Mouse (Mus musculus): ENCODE measurements around the gene Gnat1. TPM values are rescaled to one million over a fixed set of nuclear protein-coding genes. Genes with fewer than 3 reads are reported as not detected.

Gnat1 gene
- total RNA-seq, 2 experiments from 2014 or later: not detected

- peak; percentile 88 for DNase-seq
These were observed 3.7 kb downstream of the Gnat1 start for GRCm38 (mm10) chr9:107675671-107676301.

- DNase-seq: no peak
These were observed 4.7 kb downstream of the Gnat1 start for GRCm38 (mm10) chr9:107674609-107675429.

DNA sequence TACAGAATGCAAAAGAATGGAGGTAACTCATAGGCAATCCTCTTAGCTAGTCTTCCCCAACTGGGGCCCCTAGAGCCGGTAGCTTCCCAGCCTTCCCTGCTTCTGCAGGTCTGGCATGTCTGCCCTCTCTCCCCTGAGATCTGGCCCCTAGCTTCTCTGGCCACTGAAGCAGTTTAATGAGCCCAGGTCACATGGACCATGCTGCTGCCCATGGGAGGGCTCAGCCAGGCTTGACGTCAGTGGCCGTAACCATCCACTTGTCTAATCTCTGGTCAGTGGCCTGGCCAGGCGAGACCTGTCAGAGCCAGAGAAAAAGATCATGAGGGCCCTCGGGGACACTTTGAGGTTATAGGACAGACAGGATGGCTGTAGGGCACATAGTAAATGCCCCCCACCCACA is 9.3 kb downstream of the Gnat1 start:
- DNase-seq: peak; percentile 74

GRCm38 (mm10) chr9:107669480-107669945 is 10.0 kb downstream of the Gnat1 start, which contains the start of gene Slc38a3:
Gene Slc38a3 (minus strand): TSS chr9:107669530.
- no peak for DNase-seq

DNA sequence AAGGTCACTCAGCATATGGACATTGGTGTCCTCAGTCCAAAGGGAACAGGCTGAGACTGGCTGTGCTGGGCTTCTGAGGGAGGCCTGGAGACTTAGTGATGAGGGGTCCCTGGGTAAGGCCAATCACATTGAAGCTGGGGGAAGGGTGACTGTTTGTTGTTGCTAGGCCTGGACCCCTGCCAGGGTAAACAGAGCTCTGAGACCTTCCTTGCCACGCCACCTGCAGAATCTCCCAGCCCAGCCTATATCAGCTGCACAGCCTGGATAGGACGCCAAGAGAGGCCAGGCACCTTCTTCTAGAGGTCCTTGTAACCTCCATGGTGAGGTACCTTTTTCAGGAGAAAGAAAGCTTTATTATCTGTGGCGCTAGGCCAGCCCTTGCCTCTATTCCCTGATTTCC is 10.6 kb downstream of the Gnat1 start:
- DNase-seq: no peak

DNA sequence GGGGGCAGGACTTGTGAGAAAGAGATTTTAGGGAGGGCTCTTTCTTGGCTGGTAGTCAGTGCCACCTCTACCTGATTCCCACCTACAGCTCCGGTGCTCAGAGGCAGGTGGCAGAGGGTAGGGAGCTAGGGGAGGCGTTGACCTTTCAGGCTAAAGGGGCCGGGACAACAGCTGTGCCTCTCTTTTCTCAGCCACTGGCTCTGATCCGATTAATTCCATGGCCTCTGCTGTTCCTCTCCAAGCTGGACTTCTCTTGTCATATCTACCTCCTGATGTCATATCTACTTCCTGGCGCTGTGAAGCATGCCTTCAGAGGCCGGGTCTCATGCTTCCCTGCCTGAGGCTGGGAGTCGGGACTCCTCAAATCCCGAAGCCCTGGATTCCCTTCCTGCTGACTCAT is 11.5 kb downstream of the Gnat1 start:
- no peak for DNase-seq

- DNase-seq: peak; percentile 79
These were observed 12.3 kb downstream of the Gnat1 start for GRCm38 (mm10) chr9:107667219-107667618.

- peak; percentile 65 for DNase-seq
These were observed 12.7 kb downstream of the Gnat1 start for GRCm38 (mm10) chr9:107666751-107667205.

DNA sequence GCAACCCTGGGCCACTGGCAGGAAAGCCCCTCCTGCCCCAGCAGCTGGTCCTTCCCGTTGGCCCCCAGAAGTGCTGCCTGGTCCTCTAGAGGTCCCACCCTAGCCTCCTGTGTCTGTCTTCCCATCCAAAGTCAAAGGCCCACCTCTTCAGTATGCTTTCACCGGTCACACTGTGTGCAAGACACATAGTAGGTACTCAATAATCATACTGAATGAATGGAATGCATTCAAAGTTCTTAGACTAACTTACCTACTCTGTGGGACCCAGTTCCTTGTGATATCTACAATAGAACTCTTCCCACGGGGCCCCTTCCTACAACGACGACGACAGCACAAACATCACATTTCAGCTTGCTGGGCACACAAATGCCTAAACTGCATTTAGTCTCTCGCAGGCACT is 14.2 kb downstream of the Gnat1 start:
- DNase-seq: no peak

- DNase-seq: no peak
These were observed 16.0 kb downstream of the Gnat1 start for GRCm38 (mm10) chr9:107663525-107663924.

DNA sequence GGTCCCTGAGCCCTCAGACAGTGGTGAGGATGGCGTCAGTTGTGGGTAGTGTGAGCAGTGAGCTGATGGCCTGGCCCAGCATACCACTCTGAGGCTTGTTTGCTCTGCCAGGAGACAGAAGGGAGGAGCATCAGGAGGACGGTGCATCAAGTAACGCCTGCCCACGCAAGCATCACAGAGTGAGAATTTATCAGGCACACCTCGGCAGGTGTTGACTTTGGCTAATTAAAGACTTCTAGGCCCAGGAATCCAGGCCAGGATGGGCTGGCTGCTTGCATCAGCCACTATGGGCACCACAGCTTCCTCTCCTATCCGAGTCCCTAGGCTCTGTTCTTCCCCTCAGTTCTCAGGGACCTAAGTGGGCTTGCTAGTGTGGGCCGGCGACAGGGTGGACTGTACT is 17.2 kb downstream of the Gnat1 start:
- DNase-seq: no peak

- DNase-seq: no peak
These were observed 18.7 kb downstream of the Gnat1 start for GRCm38 (mm10) chr9:107660777-107661176.

GRCm38 (mm10) chr9:107659961-107660360 is 19.6 kb downstream of the Gnat1 start:
- DNase-seq: no peak

DNA sequence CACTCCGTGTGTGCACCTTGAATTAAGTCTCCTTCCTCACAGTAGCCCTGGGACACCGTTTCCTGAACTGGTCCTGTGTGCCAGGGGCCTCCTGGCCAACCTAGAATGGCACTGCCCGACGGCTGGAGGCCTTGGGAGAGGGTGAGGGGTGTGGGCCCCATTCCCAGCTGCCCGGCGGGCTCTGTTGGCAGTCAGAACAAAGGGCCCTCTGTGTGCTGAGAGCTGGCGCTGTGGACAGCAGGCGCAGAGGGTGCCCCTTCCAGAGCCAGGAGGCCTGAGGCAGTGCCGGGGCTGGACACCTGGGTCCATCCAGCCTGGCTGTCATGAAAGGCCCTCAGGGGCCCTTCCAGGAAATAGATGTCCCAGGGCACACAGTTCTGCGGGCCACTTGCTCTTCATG is 20.0 kb downstream of the Gnat1 start:
- no peak for DNase-seq

DNA sequence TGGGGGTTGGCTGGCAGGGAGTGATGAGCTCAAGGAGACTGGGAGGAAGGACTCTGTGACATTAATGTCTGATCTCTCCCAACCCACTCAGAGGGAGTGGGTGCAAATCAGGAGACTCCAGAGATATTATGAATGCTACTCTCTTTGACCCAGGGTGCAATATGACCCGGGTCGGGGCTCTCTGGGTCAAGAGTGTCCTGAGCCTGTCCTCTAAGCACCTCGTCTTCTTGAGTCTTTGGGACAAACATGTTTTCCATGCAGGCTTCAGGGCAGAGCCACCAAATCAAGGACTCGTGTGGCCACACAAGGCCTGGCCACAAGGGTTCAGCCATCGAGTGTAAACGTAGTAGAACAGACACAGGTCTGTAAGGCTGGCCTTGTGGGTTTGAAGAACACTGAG is 21.4 kb downstream of the Gnat1 start:
- no peak for DNase-seq

- DNase-seq: no peak
These were observed 22.4 kb downstream of the Gnat1 start for GRCm38 (mm10) chr9:107657144-107657543.

DNA sequence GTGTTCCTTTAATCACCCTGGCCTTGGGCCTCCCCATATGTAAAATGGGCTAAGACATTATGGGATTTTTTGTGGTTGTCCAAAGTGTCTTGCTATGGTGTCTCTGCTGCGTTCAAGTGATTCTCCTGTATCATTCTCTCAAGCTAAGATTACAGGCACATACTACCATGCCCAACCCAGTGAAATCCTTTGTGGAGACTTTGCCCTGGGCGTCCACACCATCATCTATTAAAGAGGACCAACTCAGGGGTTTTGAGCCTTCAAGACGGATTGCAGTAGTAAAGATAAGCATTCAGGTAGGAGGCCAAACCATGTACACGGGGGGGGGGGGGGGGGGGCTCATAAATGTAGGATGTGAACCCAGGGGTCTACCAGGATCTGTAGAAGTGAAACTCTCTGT is 24.9 kb downstream of the Gnat1 start:
- DNase-seq: no peak

DNA sequence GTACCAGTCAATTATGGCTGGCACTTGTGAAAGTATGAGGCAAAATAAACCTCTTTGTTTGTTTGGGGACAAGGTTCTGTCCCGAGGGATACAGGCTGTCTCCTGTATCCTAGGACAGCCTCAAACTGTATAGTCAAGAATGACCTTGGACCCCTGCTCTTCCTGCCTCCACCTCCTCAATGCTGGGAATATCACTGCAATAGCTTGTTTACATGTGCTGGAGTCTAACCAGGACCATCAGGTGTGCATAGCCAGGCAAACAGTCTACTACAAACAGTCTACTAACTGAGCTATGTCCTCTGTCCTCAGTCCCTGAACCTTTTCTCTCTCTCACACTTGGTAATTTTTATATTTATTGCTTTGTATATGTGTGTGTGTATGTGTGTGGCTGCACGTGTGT is 26.0 kb downstream of the Gnat1 start:
- no peak for DNase-seq

GRCm38 (mm10) chr9:107650708-107651481 is 28.6 kb downstream of the Gnat1 start:
- no peak for DNase-seq

DNA sequence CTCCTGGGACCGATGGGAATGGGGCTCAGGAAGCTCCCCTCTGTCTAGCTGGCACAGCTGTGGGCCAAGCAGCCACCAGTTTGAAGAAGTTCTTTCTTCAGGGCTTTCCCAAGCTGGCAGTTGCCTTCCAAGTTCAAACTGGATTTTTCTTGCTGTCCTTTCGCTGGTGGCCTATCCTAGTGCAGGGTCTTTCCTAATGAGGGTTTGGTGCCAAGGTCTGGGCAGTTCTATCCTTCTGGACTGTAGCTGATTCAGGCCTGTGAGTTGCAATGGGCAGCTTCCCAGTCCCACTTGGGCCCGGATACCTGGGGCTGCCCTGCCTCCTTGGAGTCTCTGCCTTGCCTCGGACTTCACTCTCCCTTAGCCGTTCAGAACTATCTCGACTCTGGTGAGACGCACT is 29.3 kb downstream of the Gnat1 start:
- no peak for DNase-seq

DNA sequence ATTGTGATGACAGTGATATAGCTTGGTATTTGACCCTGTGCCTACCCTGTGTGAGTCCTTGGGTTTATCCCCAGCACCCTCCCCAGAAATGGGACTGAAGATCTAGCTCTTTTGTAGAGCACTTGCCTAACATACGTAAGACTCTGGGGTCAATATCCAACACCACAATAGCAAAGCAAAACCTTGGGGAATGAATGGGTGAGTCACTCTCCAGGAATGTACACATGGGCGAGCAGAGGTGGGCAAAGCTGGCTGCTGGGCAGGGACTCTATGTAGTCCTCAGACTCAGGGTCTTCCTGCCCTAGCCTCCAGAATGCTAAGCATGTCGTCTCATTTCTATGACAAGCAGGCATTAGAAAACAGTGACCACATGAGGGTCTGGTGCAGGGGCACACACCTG is 30.7 kb downstream of the Gnat1 start:
- no peak for DNase-seq

DNA sequence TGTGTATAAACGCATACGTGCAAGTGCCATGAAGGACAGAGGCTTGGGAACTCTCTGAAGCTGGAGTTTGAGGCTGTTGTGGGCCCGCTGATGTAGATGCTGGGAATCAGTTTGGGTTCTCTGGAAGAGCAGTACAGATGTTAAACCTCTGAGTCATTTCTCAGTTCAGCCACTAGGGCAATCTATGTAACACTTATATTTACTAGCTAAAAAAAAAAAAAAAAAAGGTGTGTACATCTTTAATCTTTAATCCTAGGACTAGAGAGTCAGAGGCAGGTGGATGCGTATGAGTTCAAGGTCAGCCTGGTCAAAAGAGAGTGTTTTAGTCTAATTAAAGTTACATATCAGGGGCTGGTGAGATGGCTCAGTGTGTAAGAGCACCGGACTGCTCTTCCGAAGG is 32.5 kb downstream of the Gnat1 start:
- DNase-seq: no peak

- DNase-seq: peak; percentile 87
These were observed 33.9 kb downstream of the Gnat1 start for GRCm38 (mm10) chr9:107645577-107645976.
